Mouse (Mus musculus) inflammation-experienced regulatory T-cells, adult 16 weeks (primary cell): ENCODE data around the gene Gne. TPM values are rescaled to one million over a fixed set of nuclear protein-coding genes. Genes with fewer than 3 reads are reported as not detected.

Source experiments
- polyA plus RNA-seq: library from polyadenylated mRNA; unstranded; fragments of 100-300 nt; shearing (Covaris generic); gene quantifications from one replicate; pipeline ENCODE4 v1.2.1, GENCODE M21; 2017

Gene Gne
- 65.7 TPM for polyA plus RNA-seq

DNA sequence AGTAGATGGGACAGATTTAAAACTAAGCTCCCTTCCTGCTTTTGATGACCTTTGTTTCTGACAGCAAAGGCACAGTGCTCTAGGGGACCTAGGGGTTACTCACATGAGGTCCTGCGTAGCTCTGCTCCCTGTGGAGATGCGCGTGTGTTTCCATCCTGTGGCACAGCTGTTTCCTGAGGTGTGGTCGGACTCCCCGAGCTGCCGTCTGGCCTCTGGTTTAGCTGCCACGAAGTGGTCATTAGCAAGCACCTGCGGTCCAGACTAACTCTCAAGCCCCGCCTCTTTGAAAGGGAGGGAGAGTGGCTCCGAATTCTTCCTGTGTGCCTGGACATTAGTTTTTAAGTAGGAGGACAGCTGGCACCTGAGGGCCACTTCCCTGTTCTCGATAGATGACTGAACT, at the start of gene Gne:
Gene Gne (minus strand): TSS at position 233 of the 400 bp plus-strand sequence.

GRCm38 (mm10) chr4:44004126-44004525, 79.9 kb downstream of the Gne start, which contains the start of gene Clta:
Gene Clta (plus strand): TSS chr4:44004452.

Other genes starting within 250 kb of the Gne start
- gene Olfr157, start 244.0 kb downstream of the Gne start, polyA plus RNA-seq: 0.10 TPM
- gene Olfr155, start 232.6 kb downstream of the Gne start, polyA plus RNA-seq: not detected
- 4.0 TPM for gene Reck, start 208.6 kb downstream of the Gne start, polyA plus RNA-seq
- gene Glipr2, start 126.8 kb downstream of the Gne start, polyA plus RNA-seq: 232 TPM
- not detected for gene Ccin, start 100.7 kb downstream of the Gne start, polyA plus RNA-seq
- 126 TPM for gene Clta, start 79.7 kb downstream of the Gne start, polyA plus RNA-seq
- gene Rnf38, start 149.6 kb upstream of the Gne start, polyA plus RNA-seq: 56.6 TPM
- gene Melk, start 216.7 kb upstream of the Gne start, polyA plus RNA-seq: 7.2 TPM